Mouse (Mus musculus) retina, postnatal 1 day (tissue): ENCODE measurements around the gene Cyp1a2.
A peak's percentile ranks its signal among the peaks of the same experiment; 100 is the strongest.

ENCODE experiments used
- DNase-seq: peaks from one replicate; pipeline ENCODE4 v3.0.0-alpha.2; 2012

Cyp1a2 gene

GRCm38 (mm10) chr9:57644944-57645893, 38.3 kb downstream of the Cyp1a2 start:
- DNase-seq = peak; percentile 94

- DNase-seq = no peak
Observed at GRCm38 (mm10) chr9:57644442-57644943, 39.0 kb downstream of the Cyp1a2 start.

GRCm38 (mm10) chr9:57643856-57644180, 39.7 kb downstream of the Cyp1a2 start:
- no peak for DNase-seq

GRCm38 (mm10) chr9:57643169-57643855, 40.2 kb downstream of the Cyp1a2 start:
- DNase-seq = no peak

GRCm38 (mm10) chr9:57641775-57642550, 41.5 kb downstream of the Cyp1a2 start:
- no peak for DNase-seq

GRCm38 (mm10) chr9:57641022-57641421, 42.5 kb downstream of the Cyp1a2 start:
- DNase-seq = no peak

GRCm38 (mm10) chr9:57640384-57640783, 43.1 kb downstream of the Cyp1a2 start:
- no peak for DNase-seq

GRCm38 (mm10) chr9:57639661-57640328, 43.7 kb downstream of the Cyp1a2 start:
- DNase-seq = no peak

GRCm38 (mm10) chr9:57638651-57639459, 44.6 kb downstream of the Cyp1a2 start:
- DNase-seq = no peak

GRCm38 (mm10) chr9:57637741-57638322, 45.7 kb downstream of the Cyp1a2 start:
- DNase-seq = peak; percentile 75

- no peak for DNase-seq
Observed at GRCm38 (mm10) chr9:57637272-57637671, 46.2 kb downstream of the Cyp1a2 start.

GRCm38 (mm10) chr9:57633481-57634024, 50.0 kb downstream of the Cyp1a2 start:
- peak; percentile 63 for DNase-seq

- peak; percentile 80 for DNase-seq
Observed at GRCm38 (mm10) chr9:57629118-57629874, 54.2 kb downstream of the Cyp1a2 start.

GRCm38 (mm10) chr9:57628717-57629116, 54.8 kb downstream of the Cyp1a2 start:
- DNase-seq = no peak

- DNase-seq = no peak
Observed at GRCm38 (mm10) chr9:57627892-57628291, 55.6 kb downstream of the Cyp1a2 start.

GRCm38 (mm10) chr9:57627191-57627590, 56.3 kb downstream of the Cyp1a2 start:
- DNase-seq = no peak
